Mouse (Mus musculus) myocyte (in vitro differentiated cells): ENCODE measurements around the gene Pccb. TPM values are rescaled to one million over a fixed set of nuclear protein-coding genes. Genes with fewer than 3 reads are reported as not detected.

ENCODE experiments used
- H3K27me3 ChIP-seq: one replicate; pipeline ENCODE4 v1.6.1; 2011; ENCODE audit not compliant: control insufficient read depth, insufficient read depth, insufficient read length
- H3K36me3 ChIP-seq: one replicate; pipeline ENCODE4 v1.6.1; 2011; ENCODE audit not compliant: control insufficient read depth, insufficient read depth
- H3K4me2 ChIP-seq: one replicate; pipeline ENCODE4 v1.6.1; 2011; ENCODE audit warnings: low read depth, control low read depth
- H3K4me3 ChIP-seq: one replicate; pipeline ENCODE4 v1.5.1; 2011; ENCODE audit warnings: mild to moderate bottlenecking, control low read depth, moderate library complexity
- H3K79me2 ChIP-seq: one replicate; pipeline ENCODE4 v1.6.1; 2011; ENCODE audit not compliant: control insufficient read depth, insufficient read depth
- H3ac ChIP-seq: one replicate; pipeline ENCODE4 v1.6.1; 2011; ENCODE audit not compliant: control insufficient read depth, insufficient read length
- CEBPB ChIP-seq: IDR thresholded peaks from 2 replicates; pipeline ENCODE4 v1.6.1; 2011; ENCODE audit warnings: mild to moderate bottlenecking, moderate library complexity; ENCODE audit not compliant: poor library complexity, insufficient read depth, severe bottlenecking
- E2F4 ChIP-seq: IDR thresholded peaks from one replicate; pipeline ENCODE4 v1.6.1; 2011; ENCODE audit warnings: mild to moderate bottlenecking, control low read depth, moderate library complexity; ENCODE audit not compliant: insufficient read depth
- MAX ChIP-seq: IDR thresholded peaks from one replicate; pipeline ENCODE4 v1.6.1; 2011; ENCODE audit warnings: low read depth, mild to moderate bottlenecking, control low read depth
- MYOD1 ChIP-seq, 3 experiments: IDR thresholded peaks; one replicate each; pipeline ENCODE4 v1.6.1; 2011; ENCODE audit warnings: control low read depth in 2 of 3, low read depth in 2 of 3, mild to moderate bottlenecking in 2 of 3, moderate library complexity in 1 of 3; ENCODE audit not compliant: insufficient read length in 2 of 3, control insufficient read depth in 1 of 3
- MYOG ChIP-seq, 3 experiments: IDR thresholded peaks; one replicate each; pipeline ENCODE4 v1.6.1; 2011; ENCODE audit warnings: control low read depth in 2 of 3, low read depth in 2 of 3, mild to moderate bottlenecking in 2 of 3; ENCODE audit not compliant: insufficient read length in 2 of 3, control insufficient read depth in 1 of 3, insufficient read depth in 1 of 3
- POLR2A ChIP-seq: IDR thresholded peaks from one replicate; pipeline ENCODE4 v1.6.1; 2011; ENCODE audit warnings: low read depth, mild to moderate bottlenecking, control low read depth, moderate library complexity; ENCODE audit not compliant: insufficient read length
- POLR2AphosphoS2 ChIP-seq: IDR thresholded peaks from one replicate; pipeline ENCODE4 v1.6.1; 2011; ENCODE audit warnings: low read depth, control low read depth; ENCODE audit not compliant: insufficient read length
- REST ChIP-seq: IDR thresholded peaks from one replicate; pipeline ENCODE4 v1.6.1; 2011; ENCODE audit warnings: mild to moderate bottlenecking, control low read depth, moderate library complexity; ENCODE audit not compliant: insufficient read depth, insufficient read length
- SRF ChIP-seq: IDR thresholded peaks from one replicate; pipeline ENCODE4 v1.6.1; 2011; ENCODE audit warnings: low read depth; ENCODE audit not compliant: control insufficient read depth, insufficient read length
- TCF12 ChIP-seq: IDR thresholded peaks from one replicate; pipeline ENCODE4 v1.6.1; 2011; ENCODE audit warnings: mild to moderate bottlenecking, control low read depth; ENCODE audit not compliant: poor library complexity, insufficient read depth, severe bottlenecking
- TCF3 ChIP-seq: IDR thresholded peaks from one replicate; pipeline ENCODE4 v1.6.1; 2011; ENCODE audit warnings: low read depth, control low read depth; ENCODE audit not compliant: insufficient read length
- USF1 ChIP-seq: IDR thresholded peaks from one replicate; pipeline ENCODE4 v1.6.1; 2011; ENCODE audit warnings: low read depth, mild to moderate bottlenecking, control low read depth, moderate library complexity
- polyA plus RNA-seq: library from polyadenylated mRNA; unstranded; fragments of >200 nt; fragmentation: generic; extraction: Trizol; gene quantifications from one replicate; pipeline ENCODE4 v1.2.1, GENCODE M21; 2012; ENCODE audit warnings: missing spikeins

The Pccb gene
- polyA plus RNA-seq, 1 experiment: 46.8 TPM

DNA sequence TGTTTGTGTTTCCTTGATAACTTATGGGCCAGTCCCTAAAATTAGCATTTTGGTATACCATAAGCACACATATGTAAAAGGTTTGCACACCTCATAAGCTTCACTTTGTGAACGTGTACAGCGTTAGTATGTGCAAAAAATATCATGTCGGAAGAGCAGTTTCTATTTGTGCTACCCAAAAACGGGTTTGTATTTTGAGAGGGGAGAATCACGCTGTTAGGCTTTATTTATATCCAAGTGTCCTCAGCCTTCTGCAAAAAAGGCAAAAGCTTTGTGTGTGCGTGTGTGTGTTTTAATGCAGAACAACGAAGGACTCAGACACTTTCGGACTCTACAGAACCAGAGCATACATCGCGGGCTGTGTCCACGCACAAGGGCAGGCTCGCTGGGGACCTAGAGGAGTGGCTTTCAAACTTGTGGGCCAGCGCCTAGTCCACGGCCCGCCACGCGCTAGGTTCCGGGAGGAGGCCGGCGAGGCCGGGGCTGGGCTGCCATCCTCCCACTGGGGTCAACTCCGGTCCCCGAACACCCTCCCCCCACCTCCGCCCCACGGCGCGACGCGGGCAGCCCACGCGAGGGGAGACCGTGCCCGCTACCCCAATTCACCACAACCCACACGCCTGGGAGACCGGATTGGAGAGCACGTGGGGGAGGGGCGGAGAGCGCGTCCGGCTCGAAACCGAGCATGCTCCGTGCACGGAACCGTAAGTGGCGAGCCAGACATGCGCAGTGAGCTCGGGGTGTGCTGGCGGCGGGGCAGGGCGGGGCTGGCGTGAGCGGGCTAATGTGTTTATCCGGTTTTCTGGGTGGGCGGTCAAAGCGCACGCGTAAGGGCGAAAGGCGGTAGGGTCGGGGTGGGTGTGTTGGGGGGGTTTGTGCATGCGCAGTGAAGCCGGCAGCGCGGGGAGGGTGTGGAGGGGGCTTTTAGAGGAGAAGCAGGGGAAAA, 38.6 kb upstream of the Pccb start:
- H3K36me3 ChIP-seq: no peaks in the 10 kb centered on the region
- H3K27me3 ChIP-seq: no peaks in the 10 kb centered on the region
- peaks cover 36% of the 10 kb centered on the region for H3K79me2 ChIP-seq
- H3ac ChIP-seq: peak overlapping the region; percentile 98
- H3K4me2 ChIP-seq: peak overlapping the region; percentile 86
- no peak for TF ChIP-seq TCF3
- no peak for TF ChIP-seq SRF
- TF ChIP-seq CEBPB: no peak
- peak; percentile 87 for TF ChIP-seq POLR2AphosphoS2
- TF ChIP-seq MYOG (IDR thresholded peaks at IDR 0.05; ENCODE audit: control insufficient read depth in 1 of 3, insufficient read depth in 1 of 3, insufficient read length in 2 of 3, low read depth in 2 of 3): peak in 1 of 3 experiments; percentile 29
- no peak for TF ChIP-seq MAX
- TF ChIP-seq POLR2A: peak; percentile 91
- TF ChIP-seq REST: peak; percentile 25
- no peak for TF ChIP-seq TCF12
- TF ChIP-seq E2F4: no peak
- no peak for TF ChIP-seq MYOD1 (IDR thresholded peaks at IDR 0.05; ENCODE audit: control insufficient read depth in 1 of 3, insufficient read length in 2 of 3, low read depth in 2 of 3)
- peak; percentile 13 for TF ChIP-seq USF1
- H3K4me3 ChIP-seq: peak overlapping the region; percentile 100

- Histone ChIP-seq H3K4me3 (peak overlapping the region; percentile 100), H3K36me3 (no peaks in the 10 kb centered on the region), H3K27me3 (no peaks in the 10 kb centered on the region), H3ac (peak overlapping the region; percentile 98), H3K79me2 (peaks cover 28% of the 10 kb centered on the region), H3K4me2 (peak overlapping the region; percentile 86)
- TF ChIP-seq SRF (no peak), CEBPB (no peak), E2F4 (no peak), MAX (no peak), MYOD1 (IDR thresholded peaks at IDR 0.05; ENCODE audit: control insufficient read depth in 1 of 3, insufficient read length in 2 of 3, low read depth in 2 of 3) (no peak), REST (no peak), TCF12 (no peak), MYOG (IDR thresholded peaks at IDR 0.05; ENCODE audit: control insufficient read depth in 1 of 3, insufficient read depth in 1 of 3, insufficient read length in 2 of 3, low read depth in 2 of 3) (no peak)
Measured at GRCm38 (mm10) chr9:101072506-101072905, 37.8 kb upstream of the Pccb start.

DNA sequence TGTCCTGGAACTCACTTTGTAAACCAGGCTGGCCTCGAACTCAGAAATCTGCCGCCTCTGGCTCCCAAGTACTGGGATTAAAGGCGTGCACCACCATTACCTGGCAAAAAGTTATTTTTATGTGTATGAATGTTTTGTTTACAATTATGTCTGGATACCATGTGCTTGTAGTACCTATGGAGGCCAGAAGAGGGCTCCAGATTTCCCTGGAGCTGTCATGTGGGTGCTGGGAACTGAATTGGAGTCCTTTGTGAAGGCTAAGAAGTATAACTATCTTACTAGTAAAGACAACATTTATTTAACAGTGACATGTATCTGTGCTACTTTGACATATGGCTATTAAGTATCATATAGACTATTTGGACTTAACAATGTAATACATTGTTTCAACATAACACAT, 35.1 kb upstream of the Pccb start:
- Histone ChIP-seq H3K4me3 (no peak overlapping the region), H3ac (no peak overlapping the region), H3K36me3 (no peaks in the 10 kb centered on the region), H3K79me2 (peaks cover under 1% of the 10 kb centered on the region), H3K27me3 (no peaks in the 10 kb centered on the region), H3K4me2 (no peak overlapping the region)
- TF ChIP-seq USF1 (no peak), TCF12 (no peak), TCF3 (no peak), MAX (no peak), MYOD1 (IDR thresholded peaks at IDR 0.05; ENCODE audit: control insufficient read depth in 1 of 3, insufficient read length in 2 of 3, low read depth in 2 of 3) (no peak), POLR2AphosphoS2 (no peak), SRF (no peak), E2F4 (no peak), MYOG (IDR thresholded peaks at IDR 0.05; ENCODE audit: control insufficient read depth in 1 of 3, insufficient read depth in 1 of 3, insufficient read length in 2 of 3, low read depth in 2 of 3) (no peak), CEBPB (no peak), REST (no peak), POLR2A (no peak)

GRCm38 (mm10) chr9:101065076-101065602, 30.4 kb upstream of the Pccb start:
- TF ChIP-seq POLR2AphosphoS2: no peak
- no peak for TF ChIP-seq MYOG (IDR thresholded peaks at IDR 0.05; ENCODE audit: control insufficient read depth in 1 of 3, insufficient read depth in 1 of 3, insufficient read length in 2 of 3, low read depth in 2 of 3)
- TF ChIP-seq SRF: no peak
- TF ChIP-seq TCF12: no peak
- no peak for TF ChIP-seq MAX
- no peak for TF ChIP-seq CEBPB
- TF ChIP-seq E2F4: no peak
- no peak for TF ChIP-seq REST
- no peak for TF ChIP-seq MYOD1 (IDR thresholded peaks at IDR 0.05; ENCODE audit: control insufficient read depth in 1 of 3, insufficient read length in 2 of 3, low read depth in 2 of 3)
- no peak for TF ChIP-seq TCF3
- no peak overlapping the region for H3K4me3 ChIP-seq

More at GRCm38 (mm10) chr9:101065076-101065602, 30.4 kb upstream of the Pccb start:
- Histone ChIP-seq H3K27me3 (no peaks in the 10 kb centered on the region), H3K36me3 (no peaks in the 10 kb centered on the region), H3K4me2 (no peak overlapping the region), H3K79me2 (no peaks in the 10 kb centered on the region), H3ac (no peak overlapping the region)
